Mouse (Mus musculus) spleen, adult 2 months (tissue): ENCODE data around the gene Dnah14.

Source experiments
- CTCF ChIP-seq: fragments of 200-500 bp; IDR thresholded peaks from 2 replicates; pipeline ENCODE4 v1.5.1; 2011; ENCODE audit warnings: mild to moderate bottlenecking, inconsistent platforms; ENCODE audit not compliant: insufficient read depth, insufficient read length, insufficient replicate concordance; ENCODE audit errors: extremely low read depth
- POLR2A ChIP-seq: fragments of 200-500 bp; IDR thresholded peaks from 2 replicates; pipeline ENCODE4 v1.6.1; 2011; ENCODE audit warnings: low read depth, low read length, inconsistent platforms

DNA sequence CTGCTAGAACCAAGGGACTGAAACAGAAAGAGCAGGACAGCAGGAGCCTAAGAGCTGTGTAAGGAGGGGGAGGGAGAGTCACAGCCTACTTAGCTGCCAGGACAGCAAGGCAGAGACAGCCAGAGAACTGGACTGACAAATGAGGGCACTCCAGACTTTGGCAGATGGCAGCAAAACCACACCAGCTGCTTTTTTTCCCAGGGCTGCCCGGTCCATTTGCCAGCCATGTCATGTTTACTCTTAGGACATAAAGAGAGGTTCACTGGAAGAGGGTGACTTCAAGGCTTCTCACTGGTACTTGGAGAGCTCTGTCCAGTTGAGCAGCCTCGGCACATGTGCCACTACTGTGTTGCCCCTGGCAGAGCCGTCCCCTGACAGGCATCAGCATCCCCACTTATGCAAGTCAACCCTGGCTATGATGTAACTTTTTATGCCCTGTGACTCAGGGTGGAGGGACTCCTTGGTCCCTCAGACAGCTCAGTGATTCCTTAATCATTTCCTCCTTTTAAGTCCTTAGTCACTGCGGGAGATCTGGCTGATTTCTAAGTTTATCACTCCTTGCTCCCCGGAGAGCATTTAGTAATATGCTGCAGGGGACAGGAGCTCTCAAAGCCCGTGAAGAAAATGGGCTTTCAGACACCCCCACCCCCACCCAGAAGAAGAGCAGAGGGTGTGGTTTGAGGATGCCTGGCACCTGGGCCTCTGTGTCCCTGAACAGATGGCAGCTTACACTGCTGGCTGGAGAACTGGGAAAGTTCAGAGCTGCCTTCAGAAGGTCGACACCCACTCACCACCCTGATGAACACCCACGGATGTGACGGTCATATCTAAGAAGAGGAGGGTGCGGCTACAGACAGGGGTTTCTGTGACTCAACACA lies 23.6 kb upstream of the Dnah14 start:
- TF ChIP-seq POLR2A (no peak), CTCF (no peak)
